Mouse (Mus musculus) splenic B cell, adult 2 months (primary cell): ENCODE results near the gene Calhm6.
A peak's percentile ranks its signal among the peaks of the same experiment; 100 is the strongest.

Source experiments
- DNase-seq: peaks from one replicate; pipeline ENCODE4 v3.0.0-alpha.2; 2011; ENCODE audit warnings: low read depth, low spot score
- H3K27me3 ChIP-seq: 2 replicates; pipeline ENCODE4 v1.6.1; 2012; ENCODE audit warnings: mild to moderate bottlenecking, low read length, moderate library complexity, mixed read lengths; ENCODE audit not compliant: control insufficient read depth, poor library complexity, insufficient read depth, severe bottlenecking
- H3K36me3 ChIP-seq: 2 replicates; pipeline ENCODE4 v1.6.1; 2012; ENCODE audit warnings: mild to moderate bottlenecking, low read length, moderate library complexity, mixed read lengths; ENCODE audit not compliant: control insufficient read depth, poor library complexity, insufficient read depth, severe bottlenecking

Calhm6 gene

GRCm38 (mm10) chr10:34131356-34131755 is 3.6 kb upstream of the Calhm6 start:
- peak; percentile 74 for DNase-seq
- Histone ChIP-seq H3K36me3 (no peaks in the 10 kb centered on the region), H3K27me3 (no peaks in the 10 kb centered on the region)

- H3K27me3 ChIP-seq: no peaks in the 10 kb centered on the region
- no peak for DNase-seq
- H3K36me3 ChIP-seq: no peaks in the 10 kb centered on the region
These were observed 607 bp upstream of the Calhm6 start for GRCm38 (mm10) chr10:34128391-34128790.

GRCm38 (mm10) chr10:34118421-34118820 is 9.4 kb downstream of the Calhm6 start:
- no peaks in the 10 kb centered on the region for H3K36me3 ChIP-seq
- DNase-seq: no peak
- H3K27me3 ChIP-seq: no peaks in the 10 kb centered on the region

- Histone ChIP-seq H3K27me3 (no peaks in the 10 kb centered on the region), H3K36me3 (no peaks in the 10 kb centered on the region)
- DNase-seq: peak; percentile 28
These were observed 10.0 kb downstream of the Calhm6 start for GRCm38 (mm10) chr10:34117770-34118169.

GRCm38 (mm10) chr10:34117131-34117530 is 10.7 kb downstream of the Calhm6 start:
- no peaks in the 10 kb centered on the region for H3K36me3 ChIP-seq
- DNase-seq: no peak
- H3K27me3 ChIP-seq: no peaks in the 10 kb centered on the region

GRCm38 (mm10) chr10:34111964-34112738 is 15.6 kb downstream of the Calhm6 start:
- DNase-seq: no peak

GRCm38 (mm10) chr10:34110863-34111465 is 16.8 kb downstream of the Calhm6 start:
- Histone ChIP-seq H3K27me3 (no peaks in the 10 kb centered on the region), H3K36me3 (no peaks in the 10 kb centered on the region)
- DNase-seq: no peak

More at GRCm38 (mm10) chr10:34111964-34112738, 15.6 kb downstream of the Calhm6 start:
- Histone ChIP-seq H3K27me3 (no peaks in the 10 kb centered on the region), H3K36me3 (no peaks in the 10 kb centered on the region)

GRCm38 (mm10) chr10:34096418-34096883 is 31.3 kb downstream of the Calhm6 start, which contains the start of gene Calhm5:
TSS of gene Calhm5 (minus strand) at chr10:34096519.
- H3K27me3 ChIP-seq: no peaks in the 10 kb centered on the region
- H3K36me3 ChIP-seq: no peaks in the 10 kb centered on the region
- peak; percentile 54 for DNase-seq

- no peaks in the 10 kb centered on the region for H3K27me3 ChIP-seq
- no peaks in the 10 kb centered on the region for H3K36me3 ChIP-seq
- DNase-seq: no peak
These were observed 31.8 kb downstream of the Calhm6 start for GRCm38 (mm10) chr10:34095964-34096363.

- peak; percentile 13 for DNase-seq
- Histone ChIP-seq H3K36me3 (no peaks in the 10 kb centered on the region), H3K27me3 (no peaks in the 10 kb centered on the region)
These were observed 32.6 kb downstream of the Calhm6 start for GRCm38 (mm10) chr10:34095147-34095546.

GRCm38 (mm10) chr10:34091888-34092287 is 35.9 kb downstream of the Calhm6 start:
- DNase-seq: no peak
- no peaks in the 10 kb centered on the region for H3K27me3 ChIP-seq
- no peaks in the 10 kb centered on the region for H3K36me3 ChIP-seq

GRCm38 (mm10) chr10:34090481-34090880 is 37.3 kb downstream of the Calhm6 start:
- Histone ChIP-seq H3K36me3 (no peaks in the 10 kb centered on the region), H3K27me3 (no peaks in the 10 kb centered on the region)
- no peak for DNase-seq

- DNase-seq: no peak
- Histone ChIP-seq H3K36me3 (no peaks in the 10 kb centered on the region), H3K27me3 (no peaks in the 10 kb centered on the region)
These were observed 38.3 kb downstream of the Calhm6 start for GRCm38 (mm10) chr10:34089517-34089916.

- Histone ChIP-seq H3K27me3 (no peaks in the 10 kb centered on the region), H3K36me3 (no peaks in the 10 kb centered on the region)
- no peak for DNase-seq
These were observed 39.3 kb downstream of the Calhm6 start for GRCm38 (mm10) chr10:34088515-34088914.

GRCm38 (mm10) chr10:34086514-34086913 is 41.3 kb downstream of the Calhm6 start:
- no peak for DNase-seq
- Histone ChIP-seq H3K36me3 (no peaks in the 10 kb centered on the region), H3K27me3 (no peaks in the 10 kb centered on the region)
